Mouse (Mus musculus): ENCODE results near the gene Sgce. TPM values are rescaled to one million over a fixed set of nuclear protein-coding genes. Genes with fewer than 3 reads are reported as not detected.

Gene Sgce
- total and polyA plus RNA-seq, 3 experiments, result 0.33 TPM; not detected in 2

GRCm38 (mm10) chr6:4751355-4751754 lies 4.3 kb upstream of the Sgce start:
- Histone ChIP-seq H3K36me3 (replicated peaks) (no peaks in the 10 kb centered on the region), H3K4me3 (ENCODE audit: low read depth, low read length) (no peak overlapping the region), H3K9me3 (replicated peaks) (peaks cover 28% of the 10 kb centered on the region), H3K4me1 (ENCODE audit: insufficient read depth, low read depth, low read length) (no peaks in the 10 kb centered on the region), H3K27me3 (ENCODE audit: insufficient read depth, low read length) (no peaks in the 10 kb centered on the region; the same call in 1 of the 2 replicates)
- DNase-seq (ENCODE audit: low spot score), result no peak
- TF ChIP-seq POLR2AphosphoS5 (IDR thresholded peaks at IDR 0.05; ENCODE audit: insufficient replicate concordance, low read depth, low read length) (no peak), TAL1 (conservative IDR thresholded peaks at IDR 0.05; ENCODE audit: low read depth, low read length) (no peak), GATA2 (IDR thresholded peaks at IDR 0.05; ENCODE audit: borderline replicate concordance, low read depth, low read length) (no peak), CTCF (IDR thresholded peaks at IDR 0.05; ENCODE audit: low read depth, low read length) (no peak), GATA1 (IDR thresholded peaks at IDR 0.05; ENCODE audit: borderline replicate concordance, low read length) (no peak)
- ATAC-seq (ENCODE audit: extremely low read depth, insufficient number of reproducible peaks, low FRiP score, poor library complexity, severe bottlenecking), result no peak

GRCm38 (mm10) chr6:4749091-4749490 lies 2.1 kb upstream of the Sgce start:
- no peaks in the 10 kb centered on the region for H3K36me3 ChIP-seq (replicated peaks)
- no peak overlapping the region for H3K4me3 ChIP-seq (ENCODE audit: low read depth, low read length)
- H3K9me3 ChIP-seq (replicated peaks), result peaks cover 28% of the 10 kb centered on the region
- DNase-seq (ENCODE audit: low spot score) (no peak), ATAC-seq (ENCODE audit: extremely low read depth, insufficient number of reproducible peaks, low FRiP score, poor library complexity, severe bottlenecking) (no peak)
- H3K4me1 ChIP-seq (ENCODE audit: insufficient read depth, low read depth, low read length), result no peaks in the 10 kb centered on the region
- TF ChIP-seq GATA2 (IDR thresholded peaks at IDR 0.05; ENCODE audit: borderline replicate concordance, low read depth, low read length) (no peak), GATA1 (IDR thresholded peaks at IDR 0.05; ENCODE audit: borderline replicate concordance, low read length) (no peak), CTCF (IDR thresholded peaks at IDR 0.05; ENCODE audit: low read depth, low read length) (no peak), POLR2AphosphoS5 (IDR thresholded peaks at IDR 0.05; ENCODE audit: insufficient replicate concordance, low read depth, low read length) (no peak), TAL1 (conservative IDR thresholded peaks at IDR 0.05; ENCODE audit: low read depth, low read length) (no peak)
- H3K27me3 ChIP-seq (ENCODE audit: insufficient read depth, low read length), result no peaks in the 10 kb centered on the region

GRCm38 (mm10) chr6:4748506-4748961 lies 1.5 kb upstream of the Sgce start:
- Histone ChIP-seq H3K4me3 (ENCODE audit: low read depth, low read length) (no peak overlapping the region), H3K27me3 (ENCODE audit: insufficient read depth, low read length) (no peaks in the 10 kb centered on the region), H3K36me3 (replicated peaks) (no peaks in the 10 kb centered on the region), H3K4me1 (ENCODE audit: insufficient read depth, low read depth, low read length) (no peaks in the 10 kb centered on the region), H3K9me3 (replicated peaks) (peaks cover 28% of the 10 kb centered on the region)
- DNase-seq (ENCODE audit: low spot score) (no peak), ATAC-seq (ENCODE audit: extremely low read depth, insufficient number of reproducible peaks, low FRiP score, poor library complexity, severe bottlenecking) (no peak)
- no peak for TF ChIP-seq GATA1 (IDR thresholded peaks at IDR 0.05; ENCODE audit: borderline replicate concordance, low read length)
- no peak for TF ChIP-seq POLR2AphosphoS5 (IDR thresholded peaks at IDR 0.05; ENCODE audit: insufficient replicate concordance, low read depth, low read length)
- no peak for TF ChIP-seq GATA2 (IDR thresholded peaks at IDR 0.05; ENCODE audit: borderline replicate concordance, low read depth, low read length)
- no peak for TF ChIP-seq TAL1 (conservative IDR thresholded peaks at IDR 0.05; ENCODE audit: low read depth, low read length)
- TF ChIP-seq CTCF (IDR thresholded peaks at IDR 0.05; ENCODE audit: low read depth, low read length), result no peak

- no peaks in the 10 kb centered on the region for H3K36me3 ChIP-seq (replicated peaks)
- ATAC-seq (ENCODE audit: extremely low read depth, insufficient number of reproducible peaks, low FRiP score, poor library complexity, severe bottlenecking) (no peak), DNase-seq (ENCODE audit: low spot score) (no peak)
- TF ChIP-seq GATA1 (IDR thresholded peaks at IDR 0.05; ENCODE audit: borderline replicate concordance, low read length) (no peak), TAL1 (conservative IDR thresholded peaks at IDR 0.05; ENCODE audit: low read depth, low read length) (no peak), CTCF (IDR thresholded peaks at IDR 0.05; ENCODE audit: low read depth, low read length) (no peak), POLR2AphosphoS5 (IDR thresholded peaks at IDR 0.05; ENCODE audit: insufficient replicate concordance, low read depth, low read length) (no peak), GATA2 (IDR thresholded peaks at IDR 0.05; ENCODE audit: borderline replicate concordance, low read depth, low read length) (no peak)
- H3K9me3 ChIP-seq (replicated peaks), result peaks cover 28% of the 10 kb centered on the region
- H3K27me3 ChIP-seq (ENCODE audit: insufficient read depth, low read length), result no peaks in the 10 kb centered on the region
- no peaks in the 10 kb centered on the region for H3K4me1 ChIP-seq (ENCODE audit: insufficient read depth, low read depth, low read length)
- H3K4me3 ChIP-seq (ENCODE audit: low read depth, low read length), result no peak overlapping the region
These were observed 884 bp upstream of the Sgce start for GRCm38 (mm10) chr6:4747677-4748505.

GRCm38 (mm10) chr6:4746036-4746695 lies 841 bp downstream of the Sgce start:
- ATAC-seq (ENCODE audit: extremely low read depth, insufficient number of reproducible peaks, low FRiP score, poor library complexity, severe bottlenecking), result no peak
- H3K27me3 ChIP-seq (ENCODE audit: insufficient read depth, low read length), result peaks cover 8% of the 10 kb centered on the region; the same call in 1 of the 2 replicates
- no peaks in the 10 kb centered on the region for H3K4me1 ChIP-seq (ENCODE audit: insufficient read depth, low read depth, low read length)
- peaks cover 28% of the 10 kb centered on the region for H3K9me3 ChIP-seq (replicated peaks)
- no peaks in the 10 kb centered on the region for H3K36me3 ChIP-seq (replicated peaks)
- no peak for DNase-seq (ENCODE audit: low spot score)
- no peak for TF ChIP-seq GATA1 (IDR thresholded peaks at IDR 0.05; ENCODE audit: borderline replicate concordance, low read length)
- no peak for TF ChIP-seq GATA2 (IDR thresholded peaks at IDR 0.05; ENCODE audit: borderline replicate concordance, low read depth, low read length)
- TF ChIP-seq TAL1 (conservative IDR thresholded peaks at IDR 0.05; ENCODE audit: low read depth, low read length), result no peak
- no peak for TF ChIP-seq CTCF (IDR thresholded peaks at IDR 0.05; ENCODE audit: low read depth, low read length)
- TF ChIP-seq POLR2AphosphoS5 (IDR thresholded peaks at IDR 0.05; ENCODE audit: insufficient replicate concordance, low read depth, low read length), result no peak
- no peak overlapping the region for H3K4me3 ChIP-seq (ENCODE audit: low read depth, low read length)

- TF ChIP-seq TAL1 (conservative IDR thresholded peaks at IDR 0.05; ENCODE audit: low read depth, low read length), result no peak
- TF ChIP-seq CTCF (IDR thresholded peaks at IDR 0.05; ENCODE audit: low read depth, low read length), result no peak
- TF ChIP-seq POLR2AphosphoS5 (IDR thresholded peaks at IDR 0.05; ENCODE audit: insufficient replicate concordance, low read depth, low read length), result no peak
- no peak for TF ChIP-seq GATA1 (IDR thresholded peaks at IDR 0.05; ENCODE audit: borderline replicate concordance, low read length)
- no peak for TF ChIP-seq GATA2 (IDR thresholded peaks at IDR 0.05; ENCODE audit: borderline replicate concordance, low read depth, low read length)
- Histone ChIP-seq H3K27me3 (ENCODE audit: insufficient read depth, low read length) (peaks cover 36% of the 10 kb centered on the region), H3K4me1 (ENCODE audit: insufficient read depth, low read depth, low read length) (no peaks in the 10 kb centered on the region), H3K4me3 (ENCODE audit: low read depth, low read length) (no peak overlapping the region), H3K36me3 (replicated peaks) (no peaks in the 10 kb centered on the region), H3K9me3 (replicated peaks) (no peaks in the 10 kb centered on the region)
- DNase-seq (ENCODE audit: low spot score) (no peak), ATAC-seq (ENCODE audit: extremely low read depth, insufficient number of reproducible peaks, low FRiP score, poor library complexity, severe bottlenecking) (no peak)
These were observed 6.5 kb downstream of the Sgce start for GRCm38 (mm10) chr6:4740511-4740910.
